In the genomic region with DNA sequence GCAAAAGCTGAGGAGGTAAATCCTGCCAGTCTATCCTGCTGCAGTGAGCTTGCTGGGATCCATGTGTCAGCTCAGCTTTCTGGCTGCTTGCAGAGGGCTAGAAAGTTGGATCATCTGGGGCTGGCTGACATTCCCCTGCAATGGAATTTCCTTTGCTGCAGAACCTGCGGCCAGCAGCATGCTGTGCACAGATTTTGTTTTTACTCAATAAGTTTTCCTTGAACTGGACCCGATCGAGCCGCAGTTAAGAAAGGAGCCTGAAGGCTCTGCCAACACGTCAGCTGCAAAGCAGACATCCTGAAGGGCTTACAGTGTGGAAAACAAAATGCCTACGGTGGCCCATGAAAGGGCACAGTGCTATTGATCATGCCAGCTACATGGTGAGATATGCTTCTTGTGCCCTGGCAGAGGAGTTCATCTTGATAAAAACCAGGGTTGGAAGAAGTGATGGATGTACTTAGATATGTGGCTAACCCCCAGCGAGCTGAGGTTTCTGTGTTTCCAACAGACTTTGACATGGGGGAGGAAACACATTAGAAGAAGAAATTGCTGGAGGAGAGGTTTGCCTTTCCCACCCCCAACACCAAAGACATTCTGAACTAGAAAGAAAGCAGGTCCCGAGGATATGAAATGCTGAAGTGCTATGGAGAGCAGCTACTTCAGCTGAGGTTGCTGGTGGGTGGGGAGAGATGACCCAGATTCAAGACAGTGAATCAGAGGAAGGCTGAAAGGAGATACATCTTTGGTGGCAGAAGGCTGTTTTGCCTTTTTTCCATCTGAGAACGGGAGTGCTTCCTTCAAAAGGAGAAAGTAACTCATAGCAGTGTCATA, we compare ENCODE assay signal across 7 mouse cellular contexts.
DNase-seq lines count a peak whose midpoint lies in the region.

No protein-coding gene starts in this region.

- DNase-seq in urinary bladder, postnatal 14 days (ENCODE audit: low spot score) = peak; percentile 26
- no peak for DNase-seq in urinary bladder, adult 18-20 months (ENCODE audit: low spot score in 2 of 2)
- peak; percentile 36 for DNase-seq in embryo, embryonic 10.5 days (ENCODE audit: low spot score)
- DNase-seq in heart, adult 8-10 months (ENCODE audit: low spot score) = peak; percentile 35
- peak; percentile 59 to 63 for DNase-seq in left cerebral cortex, adult 9 months (ENCODE audit: low spot score in 2 of 2)
- DNase-seq in right cerebral cortex, postnatal 10 days (ENCODE audit: low spot score in 2 of 2) = peak; percentile 55 to 58
- DNase-seq in thymus, postnatal 14 days = no peak

Comparison
In these comparisons a context has a peak if more than half of its experiments do, and no peak if none do; other contexts are left out.
1. DNase-seq: peak in urinary bladder, postnatal 14 days (single experiment), embryo, embryonic 10.5 days (single experiment), heart, adult 8-10 months (single experiment), left cerebral cortex, adult 9 months (2 of 2) and right cerebral cortex, postnatal 10 days (2 of 2); none in urinary bladder, adult 18-20 months (0 of 2) and thymus, postnatal 14 days (single experiment).